Mouse (Mus musculus) liver, postnatal 0 days (tissue): ENCODE results near the gene Fbxl22. TPM values are rescaled to one million over a fixed set of nuclear protein-coding genes. Genes with fewer than 3 reads are reported as not detected.

Source experiments
- ATAC-seq: fragments of 200-750 bp; cut with Nextera tagmentation; 2 replicates; pipeline ENCODE4 v1.8.0; 2017; ENCODE audit warnings: mild to moderate bottlenecking, moderate library complexity
- DNase-seq: peaks from one replicate; pipeline ENCODE4 v3.0.0-alpha.2; 2016
- H3K27ac ChIP-seq: fragments of 300-500 bp; sonication (generic); 2 replicates; pipeline ENCODE4 v1.5.1; 2014; ENCODE audit warnings: antibody characterized with exemption, moderate library complexity, mild to moderate bottlenecking, low read depth
- H3K27me3 ChIP-seq: fragments of 300-500 bp; sonication (generic); 2 replicates; pipeline ENCODE4 v1.6.1; 2014; ENCODE audit warnings: low read length, control low read depth, mixed read lengths; ENCODE audit not compliant: insufficient read depth
- H3K36me3 ChIP-seq: fragments of 300-500 bp; sonication (generic); replicated peaks from 2 replicates; pipeline ENCODE4 v1.6.1; 2014; ENCODE audit warnings: mild to moderate bottlenecking, control low read depth, low read length, moderate library complexity, mixed read lengths; ENCODE audit not compliant: insufficient read depth
- H3K4me1 ChIP-seq: fragments of 300-500 bp; sonication (generic); 2 replicates; pipeline ENCODE4 v1.6.1; 2014; ENCODE audit warnings: antibody characterized with exemption, mild to moderate bottlenecking, control low read depth; ENCODE audit not compliant: insufficient read depth
- H3K4me2 ChIP-seq: fragments of 300-500 bp; sonication (generic); 2 replicates; pipeline ENCODE4 v1.6.1; 2014; ENCODE audit warnings: low read depth, mild to moderate bottlenecking, low read length, moderate library complexity, mixed read lengths
- H3K4me3 ChIP-seq: fragments of 300-500 bp; sonication (generic); 2 replicates; pipeline ENCODE4 v1.5.1; 2014; ENCODE audit warnings: low read depth, low read length
- H3K9ac ChIP-seq: fragments of 300-500 bp; sonication (generic); replicated peaks from 2 replicates; pipeline ENCODE4 v1.6.1; 2014; ENCODE audit warnings: mild to moderate bottlenecking, moderate library complexity
- H3K9me3 ChIP-seq: fragments of 300-500 bp; sonication (generic); 2 replicates; pipeline ENCODE4 v1.6.1; 2016; ENCODE audit warnings: mild to moderate bottlenecking, control low read depth, low read length, mixed read lengths
- CTCF ChIP-seq: sonication (generic); IDR thresholded peaks from 2 replicates; pipeline ENCODE4 v1.5.1; 2016; ENCODE audit warnings: antibody characterized with exemption, low read depth
- EP300 ChIP-seq: IDR thresholded peaks from 2 replicates; pipeline ENCODE4 v1.6.1; 2016; ENCODE audit warnings: antibody characterized with exemption, low read depth, mild to moderate bottlenecking
- WGBS: fragments of 180-500 bp; shearing (Covaris S2); extraction: QIAGEN DNeasy Blood & Tissue Kit; methylation state at CpG from one replicate; pipeline ENCODE4 v1.1.7; 2014; ENCODE audit not compliant: insufficient replicate concordance; 5-methylcytosine and 5-hydroxymethylcytosine counted together
- polyA plus RNA-seq: library from polyadenylated mRNA; unstranded; fragments of >200 nt; fragmentation: Nextera tagmentation; extraction: Ambion mirVana; gene quantifications from 2 replicates; pipeline ENCODE4 v1.2.1, GENCODE M21; 2015

Fbxl22 gene
- polyA plus RNA-seq, 1 experiment from 2014 or later: 0.51 TPM

DNA sequence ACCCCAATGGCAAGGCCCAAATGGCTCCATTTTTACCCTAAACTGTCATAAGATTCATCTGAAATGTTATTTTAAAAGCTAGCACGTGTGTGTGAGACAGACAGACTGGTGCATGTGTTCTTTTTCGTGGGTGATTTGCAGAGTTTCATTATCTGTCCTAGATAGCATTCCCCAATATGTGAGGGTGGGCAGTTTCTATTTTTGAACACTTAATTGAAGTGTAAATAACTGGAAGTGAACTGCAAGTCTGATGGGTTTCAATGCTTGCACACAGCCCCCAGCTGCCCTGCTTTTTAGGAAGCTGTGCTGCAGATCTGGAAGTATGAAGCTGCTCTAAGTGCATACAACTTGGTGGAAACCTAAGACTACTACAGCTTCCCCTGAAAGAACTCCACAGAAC lies 722 bp upstream of the Fbxl22 start:
- Histone ChIP-seq H3K27me3 (no peaks in the 10 kb centered on the region), H3K4me2 (no peak overlapping the region), H3K9me3 (no peaks in the 10 kb centered on the region), H3K4me1 (peaks cover 22% of the 10 kb centered on the region), H3K27ac (no peak overlapping the region), H3K9ac (no peak overlapping the region), H3K4me3 (no peak overlapping the region), H3K36me3 (peaks cover 58% of the 10 kb centered on the region)
- TF ChIP-seq EP300: no peak
- no peak for TF ChIP-seq CTCF
- WGBS: 65% methylated on average over 2 of the region's 2 CpGs
- DNase-seq (no peak), ATAC-seq (no peak)

DNA sequence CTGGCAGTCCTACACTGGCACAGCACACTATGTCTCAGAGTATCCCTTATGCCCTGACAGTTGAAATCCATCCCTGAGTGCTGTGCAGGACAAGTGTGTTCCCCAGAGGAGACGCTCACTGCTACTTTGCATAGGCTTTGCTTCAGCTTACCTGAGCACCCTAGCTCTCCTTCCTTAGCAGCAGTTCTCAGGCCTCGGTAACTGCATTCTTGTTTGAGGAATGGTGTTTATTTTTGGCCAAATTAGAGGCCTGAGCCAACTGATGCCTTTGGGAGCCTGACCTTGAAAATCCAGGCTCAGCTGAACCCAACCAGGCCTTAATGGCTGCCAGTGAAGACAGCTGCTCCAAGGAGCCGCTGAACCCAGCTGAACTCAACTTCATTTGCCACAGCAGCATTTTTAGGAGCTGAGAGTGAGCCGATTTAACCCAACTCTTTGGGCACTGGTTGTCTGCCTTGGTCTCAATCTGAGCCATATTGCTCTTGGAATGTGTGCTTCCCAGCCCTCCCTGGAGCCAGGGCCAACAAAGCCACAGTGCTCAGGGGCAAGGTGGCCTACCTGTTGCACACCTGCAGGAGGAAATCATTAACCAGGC lies 635 bp downstream of the Fbxl22 start:
- H3K27me3 ChIP-seq: no peaks in the 10 kb centered on the region
- peaks cover 59% of the 10 kb centered on the region for H3K36me3 ChIP-seq
- no peak overlapping the region for H3K4me3 ChIP-seq
- no peaks in the 10 kb centered on the region for H3K9me3 ChIP-seq
- TF ChIP-seq CTCF (no peak), EP300 (no peak)
- 85% methylated on average over 4 of the region's 4 CpGs for WGBS
- H3K4me1 ChIP-seq: peaks cover 22% of the 10 kb centered on the region
- H3K4me2 ChIP-seq: no peak overlapping the region
- H3K9ac ChIP-seq: no peak overlapping the region
- no peak overlapping the region for H3K27ac ChIP-seq
- ATAC-seq (no peak), DNase-seq (no peak)

GRCm38 (mm10) chr9:66513150-66513549 lies 1.2 kb downstream of the Fbxl22 start:
- ATAC-seq (no peak), DNase-seq (no peak)
- Histone ChIP-seq H3K9ac (no peak overlapping the region), H3K4me3 (no peak overlapping the region), H3K36me3 (peaks cover 59% of the 10 kb centered on the region), H3K27ac (0 out of 2 replicates have a peak overlapping the region, but pooled peaks have one; percentile 95), H3K9me3 (no peaks in the 10 kb centered on the region), H3K27me3 (no peaks in the 10 kb centered on the region), H3K4me2 (no peak overlapping the region), H3K4me1 (peaks cover 22% of the 10 kb centered on the region)
- TF ChIP-seq EP300 (no peak), CTCF (peak; percentile 41)

GRCm38 (mm10) chr9:66512351-66512671 lies 2.1 kb downstream of the Fbxl22 start:
- no peaks in the 10 kb centered on the region for H3K9me3 ChIP-seq
- H3K27ac ChIP-seq: peak overlapping the region; percentile 95
- no peak for TF ChIP-seq EP300
- TF ChIP-seq CTCF: no peak
- peak overlapping the region; percentile 94 for H3K4me2 ChIP-seq
- no peaks in the 10 kb centered on the region for H3K27me3 ChIP-seq
- peak; percentile 82 for DNase-seq
- peak overlapping the region; percentile 68 for H3K9ac ChIP-seq
- peak; percentile 66 for ATAC-seq
- peaks cover 22% of the 10 kb centered on the region for H3K4me1 ChIP-seq
- 0% methylated on average over 8 of the region's 8 CpGs for WGBS
- peak overlapping the region; percentile 61 for H3K4me3 ChIP-seq
- H3K36me3 ChIP-seq: peaks cover 60% of the 10 kb centered on the region

DNA sequence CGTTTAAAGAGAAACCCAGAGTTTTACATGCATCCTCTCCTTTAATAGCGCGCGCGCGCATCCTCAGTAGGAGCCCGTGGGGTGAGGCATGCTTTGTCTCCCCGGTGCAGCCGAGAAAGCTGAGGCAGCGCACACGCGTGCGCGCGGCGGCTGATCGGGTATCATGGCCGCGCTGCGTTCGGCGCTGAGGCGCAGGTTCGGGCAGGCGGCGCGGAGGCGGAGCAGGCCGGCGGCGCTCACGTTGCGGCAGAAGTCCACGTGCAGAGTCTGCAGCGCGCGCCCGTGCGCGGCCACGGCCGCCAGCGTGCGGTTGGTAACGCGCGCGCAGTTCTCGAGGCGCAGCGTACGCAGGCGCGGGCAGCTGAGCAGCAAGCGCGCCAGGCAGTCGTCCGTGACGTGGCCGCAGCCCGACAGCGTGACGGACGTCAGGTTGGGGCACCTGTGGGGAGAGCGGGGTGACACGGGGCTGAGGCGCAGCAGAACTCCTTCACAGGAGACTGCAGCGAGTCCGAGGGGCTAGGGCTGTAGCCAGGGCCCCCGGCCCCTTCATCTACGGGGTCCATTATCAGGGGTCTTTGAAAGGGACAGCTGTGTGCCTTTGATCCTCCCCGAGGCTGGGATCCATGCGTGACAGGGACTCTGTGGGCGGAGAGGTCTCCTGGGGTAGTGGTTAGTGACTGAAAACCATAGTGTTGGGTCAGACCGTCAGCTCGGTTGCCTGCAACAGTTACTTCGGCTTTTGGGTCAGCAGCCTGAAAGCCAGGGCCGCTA lies 2.6 kb downstream of the Fbxl22 start:
- peak overlapping the region; percentile 95 for H3K27ac ChIP-seq

DNA sequence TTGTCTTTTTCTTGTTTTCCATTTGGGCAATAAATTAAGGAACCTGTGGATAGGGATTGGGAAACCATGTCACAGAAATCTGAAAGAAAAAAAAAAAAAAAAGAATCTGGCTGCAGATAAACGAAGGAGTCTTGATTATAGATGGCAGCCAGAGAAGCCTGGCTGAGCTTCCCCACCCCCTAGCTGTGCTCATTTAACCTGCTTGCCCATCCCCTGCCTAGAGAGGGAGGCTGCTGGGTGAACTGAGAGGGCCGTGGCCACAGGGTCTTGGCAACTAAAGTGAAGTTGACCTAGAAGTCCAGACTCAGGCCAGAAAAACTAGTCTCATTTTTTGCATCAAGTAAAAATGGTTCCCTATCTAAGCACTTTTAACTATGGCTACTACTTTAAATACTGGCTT lies 3.4 kb downstream of the Fbxl22 start:
- peaks cover 29% of the 10 kb centered on the region for H3K4me1 ChIP-seq
- no peak for DNase-seq

More for the DNA sequence above, 2.6 kb downstream of the Fbxl22 start:
- peak; percentile 90 for ATAC-seq
- Histone ChIP-seq H3K9ac (peak overlapping the region; percentile 68), H3K9me3 (no peaks in the 10 kb centered on the region), H3K27me3 (no peaks in the 10 kb centered on the region), H3K36me3 (peaks cover 58% of the 10 kb centered on the region), H3K4me3 (peak overlapping the region; percentile 61), H3K4me1 (peaks cover 22% of the 10 kb centered on the region), H3K4me2 (peak overlapping the region; percentile 94)
- WGBS: 1% methylated on average over 78 of the region's 78 CpGs
- no peak for TF ChIP-seq EP300
- TF ChIP-seq CTCF: no peak
- peak; percentile 92 for DNase-seq

More for the DNA sequence above, 3.4 kb downstream of the Fbxl22 start:
- Histone ChIP-seq H3K9me3 (no peaks in the 10 kb centered on the region), H3K4me3 (peak overlapping the region; percentile 61), H3K27me3 (no peaks in the 10 kb centered on the region), H3K36me3 (peaks cover 57% of the 10 kb centered on the region), H3K27ac (peak overlapping the region; percentile 95), H3K9ac (peak overlapping the region; percentile 68), H3K4me2 (peak overlapping the region; percentile 94)
- ATAC-seq: no peak
- no peak for TF ChIP-seq CTCF
- no peak for TF ChIP-seq EP300
- WGBS: 2% methylated on average over 2 of the region's 2 CpGs
